ENCODE assay signal across 24 mouse cellular contexts in the genomic region with DNA sequence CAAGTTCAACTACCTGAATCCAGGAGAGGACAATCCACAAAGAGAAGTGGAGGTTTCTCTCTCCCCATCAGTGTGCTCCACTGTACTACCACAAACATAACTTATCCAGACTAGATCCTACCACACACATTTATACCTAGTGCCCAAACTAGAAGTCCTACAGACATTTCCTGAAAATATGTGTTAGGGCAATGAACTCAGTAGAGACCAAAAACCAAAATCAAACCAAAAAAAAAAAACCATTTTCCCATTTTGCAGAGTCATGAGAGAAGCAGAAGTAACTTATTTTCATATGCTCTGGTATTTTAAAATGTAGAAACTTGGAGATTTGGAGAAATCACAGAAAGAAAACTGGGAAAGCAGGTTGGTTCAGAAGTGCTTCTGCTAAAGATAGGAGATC.
A peak's percentile ranks its signal among the peaks of the same experiment; 100 is the strongest.
DNase-seq lines count a peak whose midpoint lies in the region; ATAC-seq lines count a peak whose summit lies in the region.
"Had no signal": no experiment of that assay in that cellular context is flagged by ENCODE, and none has a peak within 500 bp of the region (broad histone marks: within the 10 kb centered on the region; RNA-seq: fewer than 3 reads in every experiment).

No protein-coding gene starts in this region.

- no peaks in the 10 kb centered on the region for H3K36me3 ChIP-seq in macrophage (ENCODE audit: inconsistent target)
- H3K36me3 ChIP-seq: heart, embryonic 10.5 days; heart, embryonic 13.5 days; hindbrain, embryonic 12.5 days; hindbrain, embryonic 15.5 days had no signal

- H3K4me3 ChIP-seq in macrophage (ENCODE audit: inconsistent target) = no peak overlapping the region
- H3K4me3 ChIP-seq: gastrocnemius, adult 2 months; heart, adult 2 months; heart, embryonic 10.5 days; heart, embryonic 13.5 days; hindbrain, embryonic 12.5 days; hindbrain, embryonic 15.5 days had no signal

- peak; percentile 62 for ATAC-seq in common myeloid progenitor, adult 5-6 weeks (replicated peaks; ENCODE audit: low read depth, poor library complexity, severe bottlenecking)
- peak; percentile 36; the same call in 1 of the 2 replicates for ATAC-seq in neutrophil, adult 5-6 weeks (ENCODE audit: extremely low read depth, insufficient number of reproducible peaks, low FRiP score, poor library complexity, severe bottlenecking)
- ATAC-seq: activated CD4-positive, CD25-positive, alpha-beta regulatory T cell, adult 4 months; forebrain, embryonic 14.5 days; forebrain, postnatal 0 days had no signal

- no peaks in the 10 kb centered on the region for H3K79me2 ChIP-seq in macrophage (ENCODE audit: inconsistent target)

- H3K27ac ChIP-seq in macrophage = peak overlapping the region; percentile 46
- H3K27ac ChIP-seq: gastrocnemius, adult 2 months; heart, adult 2 months; heart, embryonic 10.5 days; heart, embryonic 13.5 days; hindbrain, embryonic 12.5 days; hindbrain, embryonic 15.5 days had no signal

- no peak for DNase-seq in adrenal gland, postnatal 36 days
- no peak for DNase-seq in layer of hippocampus, postnatal 36 days
- no peak for DNase-seq in neural tube, embryonic 10.5 days (ENCODE audit: extremely low spot score, low spot score)
- DNase-seq: adrenal gland, adult 8-10 months; adrenal gland, postnatal 25 days; cerebellum, adult 11 months; cerebellum, adult 8-10 months; cerebellum, postnatal 10 days; cerebellum, postnatal 36 days; forebrain, postnatal 0 days; gastrocnemius, adult 2 months; gastrocnemius, postnatal 14 days; heart, adult 2 months; heart, postnatal 14 days; heart, postnatal 4 days had no signal
